Mouse (Mus musculus) left cerebral cortex, adult 11 months (tissue): ENCODE data around the gene Nkx3-2.

Source experiments
- DNase-seq: peaks from one replicate; pipeline ENCODE4 v3.0.0; 2022; ENCODE audit warnings: low spot score

Nkx3-2 gene

GRCm38 (mm10) chr5:41763731-41764721, at the start of gene Nkx3-2:
Gene Nkx3-2, minus strand, starts transcription at chr5:41764501.
- DNase-seq, result no peak

GRCm38 (mm10) chr5:41812516-41812915, 48.2 kb upstream of the Nkx3-2 start:
- DNase-seq, result no peak

GRCm38 (mm10) chr5:41811279-41811678, 47.0 kb upstream of the Nkx3-2 start:
- DNase-seq, result no peak

- DNase-seq, result no peak
Measured at GRCm38 (mm10) chr5:41807383-41807782, 43.1 kb upstream of the Nkx3-2 start.

- DNase-seq, result no peak
Measured at GRCm38 (mm10) chr5:41806176-41806575, 41.9 kb upstream of the Nkx3-2 start.

GRCm38 (mm10) chr5:41805085-41805484, 40.8 kb upstream of the Nkx3-2 start:
- DNase-seq, result no peak

- no peak for DNase-seq
Measured at GRCm38 (mm10) chr5:41804643-41805042, 40.3 kb upstream of the Nkx3-2 start.

GRCm38 (mm10) chr5:41801622-41802021, 37.3 kb upstream of the Nkx3-2 start:
- no peak for DNase-seq

- DNase-seq, result no peak
Measured at GRCm38 (mm10) chr5:41794434-41794833, 30.1 kb upstream of the Nkx3-2 start.

- DNase-seq, result no peak
Measured at GRCm38 (mm10) chr5:41790517-41790916, 26.2 kb upstream of the Nkx3-2 start.

GRCm38 (mm10) chr5:41788877-41789276, 24.6 kb upstream of the Nkx3-2 start:
- DNase-seq, result no peak

- DNase-seq, result no peak
Measured at GRCm38 (mm10) chr5:41781890-41782289, 17.6 kb upstream of the Nkx3-2 start.

- DNase-seq, result no peak
Measured at GRCm38 (mm10) chr5:41780026-41780425, 15.7 kb upstream of the Nkx3-2 start.

GRCm38 (mm10) chr5:41775728-41776127, 11.4 kb upstream of the Nkx3-2 start:
- DNase-seq, result no peak

- DNase-seq, result no peak
Measured at GRCm38 (mm10) chr5:41775273-41775672, 11.0 kb upstream of the Nkx3-2 start.

- peak; percentile 66 for DNase-seq
Measured at GRCm38 (mm10) chr5:41768382-41769040, 4.2 kb upstream of the Nkx3-2 start.

- DNase-seq, result no peak
Measured at GRCm38 (mm10) chr5:41767296-41768200, 3.2 kb upstream of the Nkx3-2 start.

GRCm38 (mm10) chr5:41766406-41767010, 2.2 kb upstream of the Nkx3-2 start:
- no peak for DNase-seq

GRCm38 (mm10) chr5:41765626-41766405, 1.5 kb upstream of the Nkx3-2 start:
- no peak for DNase-seq

GRCm38 (mm10) chr5:41762947-41763730, 1.2 kb downstream of the Nkx3-2 start:
- DNase-seq, result no peak
